Mouse (Mus musculus) stomach, postnatal 0 days (tissue): Measurements from ENCODE around the gene C87436. TPM values are rescaled to one million over a fixed set of nuclear protein-coding genes. Genes with fewer than 3 reads are reported as not detected.

ENCODE experiments used
- ATAC-seq: fragments of 200-750 bp; cut with Nextera tagmentation; 2 replicates; pipeline ENCODE4 v1.8.0; 2017; ENCODE audit not compliant: low FRiP score, low TSS enrichment
- DNase-seq: peaks from one replicate; pipeline ENCODE4 v3.0.0-alpha.2; 2016; ENCODE audit warnings: low spot score
- H3K27ac ChIP-seq: fragments of 300-500 bp; sonication (generic); replicated peaks from 2 replicates; pipeline ENCODE4 v1.5.1; 2014; ENCODE audit warnings: mild to moderate bottlenecking, control low read depth
- H3K27me3 ChIP-seq: fragments of 300-500 bp; sonication (generic); 2 replicates; pipeline ENCODE4 v1.6.1; 2014; ENCODE audit warnings: low read length; ENCODE audit not compliant: control insufficient read depth, insufficient read depth
- H3K36me3 ChIP-seq: fragments of 300-500 bp; sonication (generic); 2 replicates; pipeline ENCODE4 v1.6.1; 2014; ENCODE audit warnings: low read length, mixed read lengths; ENCODE audit not compliant: control insufficient read depth, insufficient read depth
- H3K4me1 ChIP-seq: fragments of 300-500 bp; sonication (generic); replicated peaks from 2 replicates; pipeline ENCODE4 v1.6.1; 2014; ENCODE audit warnings: antibody characterized with exemption; ENCODE audit not compliant: control insufficient read depth, insufficient read depth
- H3K4me2 ChIP-seq: fragments of 300-500 bp; sonication (generic); replicated peaks from 2 replicates; pipeline ENCODE4 v1.6.1; 2014; ENCODE audit warnings: low read depth, mild to moderate bottlenecking, control low read depth, moderate library complexity
- H3K4me3 ChIP-seq: fragments of 300-500 bp; sonication (generic); 2 replicates; pipeline ENCODE4 v1.5.1; 2014; ENCODE audit warnings: low read depth, low read length, control low read depth
- H3K9ac ChIP-seq: fragments of 300-500 bp; sonication (generic); 2 replicates; pipeline ENCODE4 v1.6.1; 2014; ENCODE audit warnings: mild to moderate bottlenecking, low read length, control low read depth, mixed read lengths
- H3K9me3 ChIP-seq: fragments of 300-500 bp; sonication (generic); 2 replicates; pipeline ENCODE4 v1.6.1; 2016; ENCODE audit warnings: low read length; ENCODE audit not compliant: control insufficient read depth
- CTCF ChIP-seq: IDR thresholded peaks from 2 replicates; pipeline ENCODE4 v1.5.1; 2016; ENCODE audit warnings: antibody characterized with exemption, low read depth, mild to moderate bottlenecking, moderate library complexity
- EP300 ChIP-seq: optimal IDR thresholded peaks from 2 replicates; pipeline ENCODE3; 2016; ENCODE audit warnings: antibody characterized with exemption
- WGBS: fragments of 180-500 bp; shearing (Covaris S2); extraction: QIAGEN DNeasy Blood & Tissue Kit; methylation state at CpG from one replicate; pipeline ENCODE4 v1.1.7; 2014; 5-methylcytosine and 5-hydroxymethylcytosine counted together
- polyA plus RNA-seq: library from polyadenylated mRNA; unstranded; fragments of >200 nt; fragmentation: Nextera tagmentation; extraction: Ambion mirVana; gene quantifications from 2 replicates; pipeline ENCODE4 v1.2.1, GENCODE M21; 2015

The C87436 gene
- polyA plus RNA-seq, 1 experiment from 2014 or later = 16.4 TPM

DNA sequence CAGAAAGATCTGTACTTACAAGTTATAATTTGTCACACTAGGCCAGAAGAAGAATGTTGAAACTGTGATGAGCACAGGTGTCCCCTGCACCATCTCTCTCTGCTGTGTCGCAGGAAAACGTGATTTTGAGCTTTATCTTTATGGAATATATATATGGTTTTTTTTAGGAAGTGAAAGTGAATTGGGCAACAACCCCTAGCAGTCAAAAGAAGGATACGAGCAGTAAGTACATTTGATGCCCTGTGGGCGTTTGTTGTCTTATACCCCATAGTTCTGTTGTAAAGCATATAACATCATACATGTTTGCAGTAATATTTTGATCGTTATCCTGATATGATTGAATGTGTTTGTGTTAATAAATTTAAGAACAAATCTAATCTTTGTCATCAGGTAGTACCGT lies 19.5 kb upstream of the C87436 start:
- H3K9ac ChIP-seq = no peak overlapping the region
- TF ChIP-seq EP300 (no peak), CTCF (no peak)
- WGBS = 91% methylated on average over 6 of the region's 6 CpGs

DNA sequence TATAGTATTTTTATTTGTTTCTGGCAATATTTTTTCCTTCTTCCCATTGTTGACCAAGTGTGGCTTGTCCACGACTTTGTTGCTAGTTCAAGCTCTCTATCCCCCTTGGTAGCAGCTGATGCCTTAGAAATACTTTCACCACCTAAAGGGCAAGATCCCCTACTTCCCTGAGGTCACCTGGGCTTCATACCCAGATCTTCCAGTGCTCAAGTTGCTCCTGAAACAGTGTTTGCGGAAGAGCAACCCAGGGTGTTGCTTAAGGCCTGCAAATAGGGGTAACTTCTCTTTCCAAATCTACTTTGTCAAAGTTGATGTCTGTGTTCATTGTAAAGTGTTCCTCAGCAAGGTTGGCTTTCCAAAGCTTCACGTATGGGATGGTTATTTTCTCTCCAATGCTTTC lies 18.9 kb upstream of the C87436 start:
- H3K36me3 ChIP-seq = peaks cover 24% of the 10 kb centered on the region
- no peaks in the 10 kb centered on the region for H3K9me3 ChIP-seq
- WGBS = 87% methylated on average over 3 of the region's 3 CpGs
- no peak overlapping the region for H3K27ac ChIP-seq
- ATAC-seq (no peak), DNase-seq (no peak)
- no peaks in the 10 kb centered on the region for H3K4me1 ChIP-seq
- no peak overlapping the region for H3K4me2 ChIP-seq
- no peak overlapping the region for H3K9ac ChIP-seq
- H3K4me3 ChIP-seq = no peak overlapping the region
- H3K27me3 ChIP-seq = no peaks in the 10 kb centered on the region
- TF ChIP-seq EP300 (no peak), CTCF (no peak)

More for the DNA sequence above, 19.5 kb upstream of the C87436 start:
- ATAC-seq (no peak), DNase-seq (no peak)
- no peak overlapping the region for H3K4me3 ChIP-seq
- H3K9me3 ChIP-seq = no peaks in the 10 kb centered on the region
- no peaks in the 10 kb centered on the region for H3K4me1 ChIP-seq
- H3K4me2 ChIP-seq = no peak overlapping the region
- no peaks in the 10 kb centered on the region for H3K27me3 ChIP-seq
- H3K36me3 ChIP-seq = peaks cover 24% of the 10 kb centered on the region
- H3K27ac ChIP-seq = no peak overlapping the region

DNA sequence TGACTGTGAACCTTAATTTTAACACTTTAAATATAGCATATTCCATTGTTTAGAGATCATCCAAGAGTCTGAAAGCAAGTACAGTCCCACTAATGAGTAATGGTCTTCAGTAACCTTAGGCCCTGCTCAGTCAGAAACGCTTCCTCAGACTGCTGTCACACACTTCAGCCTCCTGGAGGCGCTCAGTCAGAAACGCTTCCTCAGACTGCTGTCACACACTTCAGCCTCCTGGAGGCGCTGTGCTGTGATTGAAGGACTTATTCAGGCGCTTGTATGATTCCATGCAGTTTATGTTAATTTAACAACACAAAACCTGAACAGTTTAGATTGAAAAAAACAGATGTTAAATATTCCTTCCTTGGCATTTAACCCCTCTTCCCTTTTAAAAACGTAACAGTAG lies 17.7 kb upstream of the C87436 start:
- Histone ChIP-seq H3K4me3 (no peak overlapping the region), H3K9ac (no peak overlapping the region), H3K4me2 (no peak overlapping the region), H3K27ac (no peak overlapping the region), H3K27me3 (no peaks in the 10 kb centered on the region), H3K9me3 (no peaks in the 10 kb centered on the region), H3K4me1 (no peaks in the 10 kb centered on the region), H3K36me3 (peaks cover 24% of the 10 kb centered on the region)
- ATAC-seq (no peak), DNase-seq (peak; percentile 40)
- 71% methylated on average over 6 of the region's 6 CpGs for WGBS
- TF ChIP-seq EP300 (no peak), CTCF (peak; percentile 69)

DNA sequence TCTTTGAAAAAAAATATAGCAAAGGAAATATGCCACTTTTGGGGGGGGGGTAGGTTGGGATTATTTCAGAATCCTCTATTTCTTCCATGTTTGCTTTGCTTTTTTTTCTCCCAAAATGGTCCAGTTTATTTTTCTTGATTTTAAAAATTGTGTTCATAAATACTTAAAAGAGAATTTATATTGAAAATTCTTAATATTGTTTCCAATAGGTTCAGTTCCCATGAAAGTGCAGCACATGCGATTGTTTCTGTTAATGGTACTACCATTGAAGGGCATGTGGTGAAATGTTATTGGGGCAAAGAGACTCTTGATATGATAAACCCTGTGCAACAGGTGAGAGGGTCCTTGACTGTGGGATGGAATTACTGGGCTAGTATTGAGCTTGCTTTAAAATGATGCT lies 11.8 kb upstream of the C87436 start, which contains the start of gene Gm44790:
Gene Gm44790, plus strand, starts transcription at position 301 of the 400 bp plus-strand sequence.
- Histone ChIP-seq H3K9ac (no peak within 1 kb of the TSS), H3K36me3 (peaks cover 14% of the 10 kb centered on the region), H3K9me3 (no peaks in the 10 kb centered on the region), H3K27me3 (no peaks in the 10 kb centered on the region), H3K27ac (no peak within 1 kb of the TSS), H3K4me2 (no peak within 1 kb of the TSS), H3K4me3 (no peak within 1 kb of the TSS), H3K4me1 (no peaks in the 10 kb centered on the region)
- 94% methylated on average over 1 of the region's 1 CpGs for WGBS
- DNase-seq (no peak), ATAC-seq (no peak)
- no peak for TF ChIP-seq CTCF

DNA sequence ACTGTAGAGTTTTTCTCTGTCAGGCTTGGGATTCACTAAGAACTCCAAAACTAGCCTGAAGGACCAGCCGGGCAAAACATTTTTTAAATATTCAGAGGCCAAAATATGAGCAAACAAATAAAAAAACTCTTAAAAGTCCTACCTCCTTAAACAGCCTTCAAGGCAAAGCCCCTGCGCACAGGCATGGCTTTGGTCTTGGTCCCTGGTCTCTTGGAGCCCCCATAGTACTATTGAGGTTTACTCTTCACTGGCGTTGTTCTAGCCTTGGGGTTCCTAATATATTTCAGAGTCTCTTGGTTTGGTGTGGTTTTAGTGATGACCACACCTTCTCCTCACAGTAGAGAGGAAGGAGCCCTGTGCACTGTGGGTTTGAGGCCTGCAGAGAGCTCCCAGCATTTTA lies 6.6 kb upstream of the C87436 start:
- WGBS = 88% methylated on average over 3 of the region's 3 CpGs

DNA sequence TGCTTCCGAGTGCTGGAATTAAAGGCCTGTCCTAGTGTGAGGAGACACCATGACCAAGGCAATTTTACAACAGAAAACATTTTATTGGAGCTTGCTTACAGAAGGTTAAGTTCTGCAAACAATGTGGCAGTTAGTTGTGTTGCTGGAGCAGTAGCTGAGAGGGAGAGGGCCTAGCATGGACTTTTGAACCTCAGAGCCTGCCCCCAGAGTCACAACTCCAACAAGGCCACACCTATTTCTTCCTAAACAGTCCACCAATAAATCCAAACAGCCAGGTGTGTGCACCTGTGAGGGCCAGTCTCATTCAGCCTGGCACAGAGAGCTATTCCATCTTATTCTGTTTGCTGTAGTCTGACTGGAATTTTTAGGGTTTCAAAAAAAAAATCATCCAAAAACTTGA lies 4.5 kb upstream of the C87436 start:
- Histone ChIP-seq H3K9ac (no peak overlapping the region), H3K4me2 (no peak overlapping the region), H3K4me1 (no peaks in the 10 kb centered on the region), H3K27me3 (no peaks in the 10 kb centered on the region), H3K27ac (no peak overlapping the region), H3K9me3 (no peaks in the 10 kb centered on the region), H3K4me3 (no peak overlapping the region), H3K36me3 (peaks cover 9% of the 10 kb centered on the region; the same call in 1 of the 2 replicates)
- ATAC-seq = no peak
- no peak for DNase-seq
- WGBS = 86% methylated on average over 1 of the region's 1 CpGs
- TF ChIP-seq CTCF (no peak), EP300 (no peak)

More for the DNA sequence above, 6.6 kb upstream of the C87436 start:
- no peak overlapping the region for H3K27ac ChIP-seq
- ATAC-seq (no peak), DNase-seq (no peak)
- TF ChIP-seq CTCF (no peak), EP300 (no peak)
- H3K4me3 ChIP-seq = no peak overlapping the region
- peaks cover 17% of the 10 kb centered on the region for H3K36me3 ChIP-seq
- no peaks in the 10 kb centered on the region for H3K4me1 ChIP-seq
- H3K4me2 ChIP-seq = no peak overlapping the region
- H3K9ac ChIP-seq = no peak overlapping the region
- no peaks in the 10 kb centered on the region for H3K27me3 ChIP-seq
- no peaks in the 10 kb centered on the region for H3K9me3 ChIP-seq
